Mouse (Mus musculus): ENCODE data around the gene Gm10100.
"Not testable (repeated sequence)": the region's sequence is repeated elsewhere in the genome, so short reads cannot be mapped to it uniquely, and the experiment has no call there.

Gm10100 gene

DNA sequence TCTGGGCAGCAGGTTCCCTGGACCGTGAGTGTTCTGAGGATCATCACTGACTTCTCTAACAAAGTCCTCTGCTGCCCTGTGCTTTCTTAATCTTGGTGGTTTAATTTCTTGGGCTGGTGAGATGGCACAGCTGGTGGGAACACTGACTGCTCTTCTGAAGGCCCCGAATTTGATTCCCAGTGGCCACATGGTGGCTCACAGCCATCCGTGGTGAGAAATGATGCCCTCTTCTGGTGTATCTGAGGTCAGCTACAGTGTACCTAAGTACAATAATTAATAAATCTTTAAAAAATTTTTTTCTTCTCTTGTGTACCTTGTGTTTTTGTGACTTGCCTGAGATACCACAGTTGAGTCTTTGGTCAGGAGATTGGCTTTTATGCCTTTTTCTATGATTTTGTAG lies 26.0 kb downstream of the Gm10100 start:
- DNase-seq (ENCODE audit: low spot score) = not testable (repeated sequence)

DNA sequence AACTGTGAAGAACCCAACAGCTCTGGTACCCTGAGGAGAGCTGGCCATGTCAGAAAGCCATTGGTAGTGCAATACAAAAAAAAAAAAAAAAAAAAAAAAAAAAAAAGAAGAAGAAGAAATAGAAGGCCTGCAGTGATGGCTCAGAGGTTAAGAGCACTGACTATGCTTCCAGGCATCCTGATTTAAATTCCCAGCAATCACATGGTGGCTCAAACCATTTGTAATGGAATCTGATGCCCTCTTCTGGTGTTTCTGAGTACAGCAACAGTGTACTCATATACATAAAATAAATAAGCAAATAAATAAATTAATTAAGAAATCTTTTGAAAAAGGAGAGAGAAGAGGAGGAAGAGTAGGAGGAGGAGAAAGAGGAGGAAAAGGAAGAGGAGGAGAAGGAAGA lies 27.2 kb downstream of the Gm10100 start:
- DNase-seq (ENCODE audit: low spot score) = no peak

DNA sequence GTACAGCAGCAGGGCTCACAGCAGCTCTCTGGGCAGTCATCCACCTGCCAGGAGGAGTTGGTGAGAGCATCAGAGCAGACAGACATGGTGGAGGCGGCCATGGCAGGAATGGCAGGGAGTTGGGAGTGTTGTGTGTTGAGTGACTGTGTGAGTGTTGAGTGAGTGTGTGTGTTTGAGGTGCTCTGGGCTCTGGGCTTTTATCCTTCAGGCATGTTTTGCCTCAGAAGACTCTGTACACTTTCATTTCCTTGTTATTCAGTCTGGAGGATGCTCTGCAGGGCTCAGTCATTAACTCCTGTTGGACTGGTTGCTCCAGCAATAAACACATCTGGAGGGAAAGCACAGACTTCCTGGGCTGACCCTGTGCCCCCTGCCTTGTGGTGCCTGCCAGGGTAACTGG lies 33.3 kb downstream of the Gm10100 start, which contains the start of gene Gm3233:
TSS of gene Gm3233 (minus strand) at position 101 of the 400 bp plus-strand sequence.
- DNase-seq (ENCODE audit: low spot score) = not testable (repeated sequence)

DNA sequence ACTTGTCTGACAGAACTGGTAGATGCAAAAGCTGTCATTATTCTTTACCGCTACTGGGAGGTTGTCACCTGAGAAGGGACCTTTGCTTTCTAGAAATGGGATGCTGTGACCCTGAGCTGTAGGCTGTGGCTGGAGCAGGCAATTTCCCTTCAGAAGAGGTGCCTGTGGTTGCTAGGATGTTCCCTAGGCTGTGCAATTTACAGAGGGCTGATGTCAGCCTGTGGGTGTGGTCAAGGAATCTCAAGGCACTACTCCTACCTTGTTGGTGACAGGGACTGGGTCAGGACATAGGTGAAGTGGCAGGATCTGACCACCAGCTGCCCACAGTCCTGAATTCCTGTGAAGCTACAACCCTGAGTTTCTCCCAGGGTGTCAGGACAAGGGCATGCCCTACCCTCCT lies 43.4 kb downstream of the Gm10100 start:
- no peak for DNase-seq (ENCODE audit: low spot score)

DNA sequence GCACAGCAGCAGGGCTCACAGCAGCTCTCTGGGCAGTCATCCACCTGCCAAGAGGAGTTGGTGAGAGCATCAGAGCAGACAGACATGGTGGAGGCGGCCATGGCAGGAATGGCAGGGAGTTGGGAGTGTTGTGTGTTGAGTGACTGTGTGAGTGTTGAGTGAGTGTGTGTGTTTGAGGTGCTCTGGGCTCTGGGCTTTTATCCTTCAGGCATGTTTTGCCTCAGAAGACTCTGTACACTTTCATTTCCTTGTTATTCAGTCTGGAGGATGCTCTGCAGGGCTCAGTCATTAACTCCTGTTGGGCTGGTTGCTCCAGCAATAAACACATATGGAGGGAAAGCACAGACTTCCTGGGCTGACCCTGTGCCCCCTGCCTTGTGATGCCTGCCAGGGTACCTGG lies 44.9 kb downstream of the Gm10100 start, which contains the start of gene Gm3238:
TSS of gene Gm3238 (minus strand) at position 101 of the 400 bp plus-strand sequence.
- not testable (repeated sequence) for DNase-seq (ENCODE audit: low spot score)

DNA sequence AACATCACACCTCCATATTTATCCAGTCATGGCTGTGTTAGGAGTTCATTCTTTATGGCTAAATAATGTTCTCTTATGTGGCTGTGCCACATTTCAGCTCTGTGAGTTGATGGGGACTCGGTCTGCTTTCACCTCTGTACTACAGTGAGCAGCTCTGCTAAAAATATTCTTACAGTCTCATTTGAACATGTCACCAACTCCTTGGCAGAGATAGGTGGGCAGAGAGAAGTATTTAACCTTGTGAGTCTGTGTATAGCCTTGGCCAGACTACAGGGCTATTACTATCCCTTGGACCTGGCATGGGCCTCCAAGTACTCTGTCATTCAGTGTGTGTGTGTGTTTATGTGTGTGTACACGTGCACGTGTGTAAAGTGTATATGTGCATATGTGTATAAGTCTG lies 45.9 kb downstream of the Gm10100 start:
- not testable (repeated sequence) for DNase-seq (ENCODE audit: low spot score)
